Mouse (Mus musculus) heart, postnatal 0 days (tissue): ENCODE results near the gene Mreg. TPM values are rescaled to one million over a fixed set of nuclear protein-coding genes. Genes with fewer than 3 reads are reported as not detected.

ENCODE experiments used
- ATAC-seq: fragments of 200-750 bp; cut with Nextera tagmentation; 2 replicates; pipeline ENCODE4 v1.8.0; 2017; ENCODE audit warnings: low read depth, moderate number of reproducible peaks, moderate library complexity; ENCODE audit not compliant: insufficient read depth
- DNase-seq: peaks from one replicate; pipeline ENCODE4 v3.0.0-alpha.2; 2016; ENCODE audit warnings: low spot score
- H3K27ac ChIP-seq: fragments of 300-500 bp; sonication (generic); 2 replicates; pipeline ENCODE4 v1.5.1; 2014; ENCODE audit warnings: low read depth, mild to moderate bottlenecking
- H3K27me3 ChIP-seq: fragments of 300-500 bp; sonication (generic); 2 replicates; pipeline ENCODE4 v1.6.1; 2014; ENCODE audit warnings: low read length, mixed read lengths; ENCODE audit not compliant: control insufficient read depth, insufficient read depth
- H3K36me3 ChIP-seq: fragments of 300-500 bp; sonication (generic); replicated peaks from 2 replicates; pipeline ENCODE4 v1.6.1; 2014; ENCODE audit warnings: low read length, mixed read lengths; ENCODE audit not compliant: control insufficient read depth, insufficient read depth
- H3K4me1 ChIP-seq: fragments of 300-500 bp; sonication (generic); 2 replicates; pipeline ENCODE4 v1.6.1; 2014; ENCODE audit warnings: antibody characterized with exemption; ENCODE audit not compliant: control insufficient read depth, insufficient read depth
- H3K4me2 ChIP-seq: fragments of 300-500 bp; sonication (generic); 2 replicates; pipeline ENCODE4 v1.6.1; 2014; ENCODE audit warnings: low read depth, mild to moderate bottlenecking, low read length, moderate library complexity
- H3K4me3 ChIP-seq: fragments of 300-500 bp; sonication (generic); 2 replicates; pipeline ENCODE4 v1.5.1; 2014; ENCODE audit warnings: low read depth, low read length
- H3K9ac ChIP-seq: fragments of 300-500 bp; sonication (generic); replicated peaks from 2 replicates; pipeline ENCODE4 v1.6.1; 2014; ENCODE audit warnings: low read depth, low read length, mixed read lengths
- H3K9me3 ChIP-seq: fragments of 300-500 bp; sonication (generic); replicated peaks from 2 replicates; pipeline ENCODE4 v1.6.1; 2016; ENCODE audit warnings: low read length; ENCODE audit not compliant: control insufficient read depth
- CTCF ChIP-seq: IDR thresholded peaks from 2 replicates; pipeline ENCODE4 v1.5.1; 2016; ENCODE audit warnings: antibody characterized with exemption, control low read depth, low read depth
- EP300 ChIP-seq: IDR thresholded peaks from 2 replicates; pipeline ENCODE4 v1.6.1; 2016; ENCODE audit warnings: antibody characterized with exemption, low read depth
- WGBS: fragments of 180-500 bp; shearing (Covaris S2); extraction: QIAGEN DNeasy Blood & Tissue Kit; methylation state at CpG from one replicate; pipeline ENCODE4 v1.1.7; 2014; 5-methylcytosine and 5-hydroxymethylcytosine counted together
- polyA plus RNA-seq: library from polyadenylated mRNA; unstranded; fragments of >200 nt; fragmentation: Nextera tagmentation; extraction: Ambion mirVana; gene quantifications from 2 replicates; pipeline ENCODE4 v1.2.1, GENCODE M21; 2015
- total RNA-seq: library from RNA; depleted of rRNA; stranded (reverse); fragments of >200 nt; gene quantifications from 2 replicates; pipeline ENCODE4 v1.2.3, GENCODE M21; 2014; ENCODE audit warnings: low replicate concordance

Mreg gene
- total and polyA plus RNA-seq, 2 experiments from 2014 or later = 9.5 to 12.5 TPM

DNA sequence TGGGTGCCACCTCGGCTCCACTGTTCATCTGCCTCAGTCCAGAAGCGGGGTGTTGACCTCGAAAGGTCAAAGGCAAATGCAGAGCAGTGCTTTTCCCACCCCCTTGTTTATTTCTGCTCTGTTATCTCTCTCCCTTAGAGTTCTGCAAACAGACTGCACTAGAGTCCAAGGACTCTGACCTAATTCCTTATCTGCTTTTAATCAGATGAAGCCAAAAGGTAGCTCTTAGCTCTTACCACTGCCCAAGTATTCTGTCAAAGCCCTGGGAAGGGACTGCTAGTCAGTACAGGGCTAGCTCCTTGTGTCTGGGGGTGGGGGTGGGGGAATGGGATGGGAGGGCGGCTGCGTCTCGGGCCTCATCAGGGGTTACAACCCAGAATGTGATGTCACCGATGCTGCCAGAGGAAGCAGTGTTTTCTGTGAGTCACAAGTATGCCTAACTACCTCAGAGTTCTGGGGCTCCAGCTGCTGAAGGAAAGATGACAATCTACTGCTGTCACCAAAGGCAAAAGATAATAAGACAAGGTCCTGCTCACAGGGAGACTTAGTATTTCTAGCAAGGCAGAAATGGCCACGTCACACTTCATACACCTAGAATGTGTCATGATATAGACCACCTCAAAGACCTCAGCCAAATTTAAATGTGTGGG lies 38.6 kb downstream of the Mreg start:
- no peaks in the 10 kb centered on the region for H3K27me3 ChIP-seq
- DNase-seq (no peak), ATAC-seq (no peak)
- H3K27ac ChIP-seq = no peak overlapping the region
- no peaks in the 10 kb centered on the region for H3K36me3 ChIP-seq
- 0 out of 2 replicates have a peak, but pooled peaks cover 7% of the 10 kb centered on the region for H3K4me1 ChIP-seq
- H3K9me3 ChIP-seq = no peaks in the 10 kb centered on the region
- TF ChIP-seq EP300 = no peak
- H3K4me2 ChIP-seq = no peak overlapping the region
- WGBS = 44% methylated on average over 8 of the region's 8 CpGs
- no peak overlapping the region for H3K9ac ChIP-seq
- no peak overlapping the region for H3K4me3 ChIP-seq

- H3K4me3 ChIP-seq = no peak overlapping the region
- H3K9me3 ChIP-seq = no peaks in the 10 kb centered on the region
- DNase-seq (no peak), ATAC-seq (no peak)
- 79% methylated on average over 8 of the region's 8 CpGs for WGBS
- H3K4me2 ChIP-seq = no peak overlapping the region
- no peak overlapping the region for H3K27ac ChIP-seq
- 0 out of 2 replicates have a peak, but pooled peaks cover 7% of the 10 kb centered on the region for H3K4me1 ChIP-seq
- no peak overlapping the region for H3K9ac ChIP-seq
- H3K27me3 ChIP-seq = no peaks in the 10 kb centered on the region
- no peaks in the 10 kb centered on the region for H3K36me3 ChIP-seq
- TF ChIP-seq EP300 = no peak
- TF ChIP-seq CTCF = no peak
Measured at GRCm38 (mm10) chr1:72172788-72173187, 39.3 kb downstream of the Mreg start.

- Histone ChIP-seq H3K36me3 (no peaks in the 10 kb centered on the region), H3K9me3 (no peaks in the 10 kb centered on the region), H3K27me3 (no peaks in the 10 kb centered on the region), H3K4me2 (no peak overlapping the region), H3K27ac (no peak overlapping the region), H3K9ac (no peak overlapping the region), H3K4me1 (0 out of 2 replicates have a peak, but pooled peaks cover 7% of the 10 kb centered on the region), H3K4me3 (no peak overlapping the region)
- DNase-seq (no peak), ATAC-seq (0 out of 2 replicates have a peak, but pooled peaks have one; percentile 29)
- 62% methylated on average over 13 of the region's 13 CpGs for WGBS
- TF ChIP-seq CTCF = no peak
- TF ChIP-seq EP300 = no peak
Measured at GRCm38 (mm10) chr1:72171001-72171860, 40.9 kb downstream of the Mreg start.

- ATAC-seq (no peak), DNase-seq (no peak)
- WGBS = 97% methylated on average over 10 of the region's 10 CpGs
- H3K36me3 ChIP-seq = no peaks in the 10 kb centered on the region
- H3K4me3 ChIP-seq = no peak overlapping the region
- H3K27ac ChIP-seq = no peak overlapping the region
- no peaks in the 10 kb centered on the region for H3K9me3 ChIP-seq
- H3K4me2 ChIP-seq = no peak overlapping the region
- H3K27me3 ChIP-seq = no peaks in the 10 kb centered on the region
- H3K9ac ChIP-seq = no peak overlapping the region
- no peak for TF ChIP-seq EP300
- TF ChIP-seq CTCF = no peak
- H3K4me1 ChIP-seq = 0 out of 2 replicates have a peak, but pooled peaks cover 7% of the 10 kb centered on the region
Measured at GRCm38 (mm10) chr1:72167024-72167423, 45.1 kb downstream of the Mreg start.

GRCm38 (mm10) chr1:72166468-72166814 lies 45.7 kb downstream of the Mreg start:
- no peaks in the 10 kb centered on the region for H3K9me3 ChIP-seq
- no peaks in the 10 kb centered on the region for H3K27me3 ChIP-seq
- H3K27ac ChIP-seq = no peak overlapping the region
- H3K4me2 ChIP-seq = no peak overlapping the region
- 0 out of 2 replicates have a peak, but pooled peaks cover 7% of the 10 kb centered on the region for H3K4me1 ChIP-seq
- WGBS = 97% methylated on average over 5 of the region's 5 CpGs
- H3K36me3 ChIP-seq = no peaks in the 10 kb centered on the region
- ATAC-seq = no peak
- no peak overlapping the region for H3K4me3 ChIP-seq
- no peak for DNase-seq
- no peak overlapping the region for H3K9ac ChIP-seq
- TF ChIP-seq EP300 (no peak), CTCF (no peak)
